Mouse (Mus musculus) heart, postnatal 0 days (tissue): Measurements from ENCODE around the gene Plin3. TPM values are rescaled to one million over a fixed set of nuclear protein-coding genes. Genes with fewer than 3 reads are reported as not detected.

Source experiments
- ATAC-seq: fragments of 200-750 bp; cut with Nextera tagmentation; 2 replicates; pipeline ENCODE4 v1.8.0; 2017; ENCODE audit warnings: low read depth, moderate number of reproducible peaks, moderate library complexity; ENCODE audit not compliant: insufficient read depth
- DNase-seq: peaks from one replicate; pipeline ENCODE4 v3.0.0-alpha.2; 2016; ENCODE audit warnings: low spot score
- H3K27ac ChIP-seq: fragments of 300-500 bp; sonication (generic); 2 replicates; pipeline ENCODE4 v1.5.1; 2014; ENCODE audit warnings: low read depth, mild to moderate bottlenecking
- H3K27me3 ChIP-seq: fragments of 300-500 bp; sonication (generic); 2 replicates; pipeline ENCODE4 v1.6.1; 2014; ENCODE audit warnings: low read length, mixed read lengths; ENCODE audit not compliant: control insufficient read depth, insufficient read depth
- H3K36me3 ChIP-seq: fragments of 300-500 bp; sonication (generic); replicated peaks from 2 replicates; pipeline ENCODE4 v1.6.1; 2014; ENCODE audit warnings: low read length, mixed read lengths; ENCODE audit not compliant: control insufficient read depth, insufficient read depth
- H3K4me1 ChIP-seq: fragments of 300-500 bp; sonication (generic); 2 replicates; pipeline ENCODE4 v1.6.1; 2014; ENCODE audit warnings: antibody characterized with exemption; ENCODE audit not compliant: control insufficient read depth, insufficient read depth
- H3K4me2 ChIP-seq: fragments of 300-500 bp; sonication (generic); 2 replicates; pipeline ENCODE4 v1.6.1; 2014; ENCODE audit warnings: low read depth, mild to moderate bottlenecking, low read length, moderate library complexity
- H3K4me3 ChIP-seq: fragments of 300-500 bp; sonication (generic); 2 replicates; pipeline ENCODE4 v1.5.1; 2014; ENCODE audit warnings: low read depth, low read length
- H3K9ac ChIP-seq: fragments of 300-500 bp; sonication (generic); replicated peaks from 2 replicates; pipeline ENCODE4 v1.6.1; 2014; ENCODE audit warnings: low read depth, low read length, mixed read lengths
- H3K9me3 ChIP-seq: fragments of 300-500 bp; sonication (generic); replicated peaks from 2 replicates; pipeline ENCODE4 v1.6.1; 2016; ENCODE audit warnings: low read length; ENCODE audit not compliant: control insufficient read depth
- CTCF ChIP-seq: IDR thresholded peaks from 2 replicates; pipeline ENCODE4 v1.5.1; 2016; ENCODE audit warnings: antibody characterized with exemption, control low read depth, low read depth
- EP300 ChIP-seq: IDR thresholded peaks from 2 replicates; pipeline ENCODE4 v1.6.1; 2016; ENCODE audit warnings: antibody characterized with exemption, low read depth
- WGBS: fragments of 180-500 bp; shearing (Covaris S2); extraction: QIAGEN DNeasy Blood & Tissue Kit; methylation state at CpG from one replicate; pipeline ENCODE4 v1.1.7; 2014; 5-methylcytosine and 5-hydroxymethylcytosine counted together
- polyA plus RNA-seq: library from polyadenylated mRNA; unstranded; fragments of >200 nt; fragmentation: Nextera tagmentation; extraction: Ambion mirVana; gene quantifications from 2 replicates; pipeline ENCODE4 v1.2.1, GENCODE M21; 2015
- total RNA-seq: library from RNA; depleted of rRNA; stranded (reverse); fragments of >200 nt; gene quantifications from 2 replicates; pipeline ENCODE4 v1.2.3, GENCODE M21; 2014; ENCODE audit warnings: low replicate concordance

Gene Plin3
- total and polyA plus RNA-seq, 2 experiments from 2014 or later: 70.9 to 78.5 TPM

- Histone ChIP-seq H3K36me3 (peaks cover 27% of the 10 kb centered on the region), H3K27me3 (no peaks in the 10 kb centered on the region), H3K4me3 (peak within 1 kb of the TSS; percentile 78), H3K9me3 (no peaks in the 10 kb centered on the region), H3K4me1 (peaks cover 31% of the 10 kb centered on the region), H3K9ac (peak within 1 kb of the TSS; percentile 71), H3K4me2 (peak within 1 kb of the TSS; percentile 89), H3K27ac (peak within 1 kb of the TSS; percentile 97)
- ATAC-seq: peak; percentile 87
- peak; percentile 100 for DNase-seq
- under 1% methylated on average over 28 of the region's 28 CpGs for WGBS
- TF ChIP-seq CTCF: no peak
- TF ChIP-seq EP300: peak; percentile 24; the same call in 1 of the 2 replicates
Observed at GRCm38 (mm10) chr17:56256239-56256881, 36.3 kb downstream of the Plin3 start, which contains the start of gene Fem1a. Fem1a (plus strand) TSS chr17:56256810.

DNA sequence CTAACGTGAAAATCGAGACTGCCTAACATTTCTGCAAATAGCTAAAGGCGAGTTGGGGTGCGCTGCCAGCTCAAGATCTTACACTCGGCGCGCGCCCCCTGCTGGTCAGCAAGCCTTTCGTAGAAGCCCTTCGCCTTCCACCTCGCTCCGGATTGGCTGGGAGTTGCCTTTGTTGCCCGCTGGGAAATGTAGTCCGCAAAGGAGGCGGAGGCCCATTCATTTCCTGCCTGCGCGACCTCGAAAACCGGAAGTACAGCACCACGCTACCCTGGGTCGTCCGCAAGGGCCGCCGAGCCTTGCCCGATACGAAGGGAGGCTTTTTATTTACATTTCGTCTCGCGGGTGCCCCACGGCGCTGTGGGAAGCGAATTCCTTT is 36.8 kb downstream of the Plin3 start:
- H3K4me1 ChIP-seq: peaks cover 27% of the 10 kb centered on the region
- no peaks in the 10 kb centered on the region for H3K9me3 ChIP-seq
- ATAC-seq (peak; percentile 92), DNase-seq (peak; percentile 99)
- TF ChIP-seq CTCF (peak; percentile 98), EP300 (no peak)
- H3K4me3 ChIP-seq: peak overlapping the region; percentile 78
- H3K27me3 ChIP-seq: no peaks in the 10 kb centered on the region
- H3K36me3 ChIP-seq: peaks cover 24% of the 10 kb centered on the region
- WGBS: under 1% methylated on average over 32 of the region's 32 CpGs
- peak overlapping the region; percentile 97 for H3K27ac ChIP-seq
- H3K4me2 ChIP-seq: peak overlapping the region; percentile 78
- H3K9ac ChIP-seq: peak overlapping the region; percentile 53

DNA sequence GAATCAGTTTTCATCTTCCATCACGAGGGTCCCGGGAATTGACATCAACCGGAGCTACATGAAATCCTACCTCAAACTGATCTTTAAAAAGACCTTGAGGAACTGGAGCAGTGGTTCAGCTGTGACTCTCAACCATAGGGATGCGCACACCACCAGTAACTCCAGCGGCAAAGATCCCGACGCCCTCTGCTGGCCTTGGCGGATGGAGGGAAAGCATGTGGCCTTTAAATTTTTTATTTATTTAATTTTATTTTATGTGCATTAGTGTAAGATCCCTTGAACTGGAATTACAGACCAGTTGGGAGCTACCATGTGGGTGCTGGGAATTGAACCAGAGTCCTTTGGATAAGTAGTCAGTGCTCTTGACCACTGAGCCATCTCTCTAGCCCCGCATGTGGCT is 37.2 kb downstream of the Plin3 start:
- Histone ChIP-seq H3K27ac (no peak overlapping the region), H3K9me3 (no peaks in the 10 kb centered on the region), H3K36me3 (peaks cover 21% of the 10 kb centered on the region), H3K9ac (no peak overlapping the region), H3K4me2 (no peak overlapping the region), H3K27me3 (no peaks in the 10 kb centered on the region), H3K4me3 (no peak overlapping the region), H3K4me1 (peaks cover 23% of the 10 kb centered on the region)
- ATAC-seq: no peak
- no peak for DNase-seq
- no peak for TF ChIP-seq EP300
- WGBS: 22% methylated on average over 9 of the region's 9 CpGs

GRCm38 (mm10) chr17:56254695-56255094 is 38.0 kb downstream of the Plin3 start:
- WGBS: 81% methylated on average over 4 of the region's 4 CpGs
- no peak for DNase-seq
- ATAC-seq: no peak
- Histone ChIP-seq H3K4me2 (no peak overlapping the region), H3K36me3 (peaks cover 14% of the 10 kb centered on the region), H3K4me1 (peaks cover 15% of the 10 kb centered on the region), H3K9ac (no peak overlapping the region), H3K27me3 (no peaks in the 10 kb centered on the region), H3K9me3 (no peaks in the 10 kb centered on the region), H3K4me3 (no peak overlapping the region), H3K27ac (no peak overlapping the region)
- TF ChIP-seq CTCF: no peak
- TF ChIP-seq EP300: no peak

- H3K4me2 ChIP-seq: peak overlapping the region; percentile 18; the same call in 1 of the 2 replicates
- WGBS: 11% methylated on average over 6 of the region's 6 CpGs
Observed at GRCm38 (mm10) chr17:56251136-56251829, 41.4 kb downstream of the Plin3 start.

More at GRCm38 (mm10) chr17:56251136-56251829, 41.4 kb downstream of the Plin3 start:
- DNase-seq: peak; percentile 33
- Histone ChIP-seq H3K27me3 (no peaks in the 10 kb centered on the region), H3K36me3 (no peaks in the 10 kb centered on the region), H3K27ac (no peak overlapping the region; the same call in 1 of the 2 replicates), H3K9ac (no peak overlapping the region), H3K4me1 (no peaks in the 10 kb centered on the region), H3K4me3 (no peak overlapping the region), H3K9me3 (no peaks in the 10 kb centered on the region)
- TF ChIP-seq CTCF (peak; percentile 70), EP300 (no peak)
- ATAC-seq: no peak
